In the genomic region with DNA sequence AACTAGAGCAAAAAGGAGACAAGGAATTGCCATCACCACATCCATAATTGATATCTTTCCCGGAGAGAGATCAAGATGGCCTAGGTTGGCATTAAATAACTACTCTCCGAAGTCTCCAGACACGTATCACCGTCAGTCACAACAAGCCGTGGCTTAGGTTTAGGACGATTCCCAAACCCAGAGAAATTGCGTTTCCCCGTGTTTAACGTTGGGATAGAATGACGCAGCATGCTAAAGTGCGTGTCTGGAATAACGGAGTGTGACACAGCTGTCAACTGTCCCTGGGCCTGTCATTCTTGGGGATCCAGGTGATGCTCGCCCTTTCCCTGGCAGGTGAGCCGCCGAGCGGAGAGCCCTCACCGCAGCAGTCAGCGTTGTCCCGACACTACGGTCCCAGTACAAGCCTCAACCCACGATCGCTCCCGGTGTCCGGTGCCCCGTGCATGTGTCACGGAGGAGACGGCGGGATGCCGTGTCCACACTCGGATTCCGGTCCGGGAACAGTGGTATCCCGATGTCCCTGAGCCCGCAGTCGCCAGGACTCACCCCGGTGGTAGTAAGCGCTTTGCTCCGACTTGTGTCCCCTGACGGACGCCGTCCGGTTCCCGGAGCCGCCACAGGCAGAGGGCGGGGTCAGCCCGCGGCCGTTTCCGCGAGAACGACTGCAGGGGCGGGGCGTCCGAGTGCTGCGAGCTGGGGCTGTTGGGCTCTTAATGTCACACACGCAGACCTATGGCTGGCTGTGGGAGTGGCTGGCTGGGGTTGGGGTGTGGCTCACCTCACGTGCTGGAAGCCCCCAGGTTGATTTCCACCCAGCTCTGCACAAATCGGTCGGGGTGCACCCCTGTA, we compare ENCODE assay signal across 8 mouse cellular contexts. TPM values are rescaled to one million over a fixed set of nuclear protein-coding genes. Genes with fewer than 3 reads are reported as not detected.
DNase-seq lines count a peak whose midpoint lies in the region; ATAC-seq and TF ChIP-seq lines count a peak whose summit lies in the region.

No protein-coding gene starts in this region.

- peaks cover 22 to 32% of the 10 kb centered on the region in 2 experiments for H3K36me3 ChIP-seq in CH12.LX (replicated peaks in 1 of 2; ENCODE audit: control insufficient read depth in 1 of 2, insufficient read depth in 1 of 2, low read length in 1 of 2)
- no peaks in the 10 kb centered on the region for H3K36me3 ChIP-seq in forebrain, embryonic 10.5 days (replicated peaks)
- peaks cover 7% of the 10 kb centered on the region; the same call in 1 of the 2 replicates for H3K36me3 ChIP-seq in heart, embryonic 15.5 days
- H3K36me3 ChIP-seq in liver, embryonic 13.5 days: peaks cover 10% of the 10 kb centered on the region; the same call in 1 of the 2 replicates
- H3K36me3 ChIP-seq in stomach, embryonic 14.5 days (ENCODE audit: control insufficient read depth, insufficient read depth, low read length): peaks cover 6% of the 10 kb centered on the region; the same call in 1 of the 2 replicates

- H3K9ac ChIP-seq in CH12.LX (ENCODE audit: insufficient read depth, low read depth): peak overlapping the region; percentile 93
- peak overlapping the region; percentile 74 for H3K9ac ChIP-seq in heart, embryonic 15.5 days
- H3K9ac ChIP-seq in liver, embryonic 13.5 days: peak overlapping the region; percentile 88
- peak overlapping the region; percentile 86 for H3K9ac ChIP-seq in stomach, embryonic 14.5 days (replicated peaks; ENCODE audit: low read depth, low read length)

- no peaks in the 10 kb centered on the region for H3K27me3 ChIP-seq in CH12.LX (replicated peaks)
- H3K27me3 ChIP-seq in forebrain, embryonic 10.5 days (ENCODE audit: poor library complexity, severe bottlenecking): 0 out of 2 replicates have a peak, but pooled peaks cover 4% of the 10 kb centered on the region
- H3K27me3 ChIP-seq in heart, embryonic 15.5 days: no peaks in the 10 kb centered on the region
- no peaks in the 10 kb centered on the region for H3K27me3 ChIP-seq in liver, embryonic 13.5 days
- H3K27me3 ChIP-seq in stomach, embryonic 14.5 days (ENCODE audit: control insufficient read depth, insufficient read depth, low read length): no peaks in the 10 kb centered on the region

- no peak for TF ChIP-seq EP300 in CH12.LX (IDR thresholded peaks at IDR 0.05; ENCODE audit: low read length)

- H3K4me3 ChIP-seq in CH12.LX (replicated peaks in 1 of 3; ENCODE audit: low read depth in 2 of 3, low read length in 2 of 3, poor library complexity in 1 of 3): peak overlapping the region; percentile 65 to 100 (median 82)
- H3K4me3 ChIP-seq in forebrain, embryonic 10.5 days: peak overlapping the region; percentile 77
- peak overlapping the region; percentile 73 for H3K4me3 ChIP-seq in heart, embryonic 15.5 days
- peak overlapping the region; percentile 87 for H3K4me3 ChIP-seq in liver, embryonic 13.5 days (replicated peaks)
- H3K4me3 ChIP-seq in stomach, embryonic 14.5 days (ENCODE audit: low read depth, low read length): peak overlapping the region; percentile 81

- in situ Hi-C loops in CH12.LX (cut with MboI; ENCODE audit: low pct_ligation_motif_present, low pct_unique_long_range_greater_than_20kb, low sequenced_read_pairs): no loop called here

- peak overlapping the region; percentile 84 for H3K27ac ChIP-seq in CH12.LX (ENCODE audit: insufficient read depth, low read depth)
- peak overlapping the region; percentile 76 for H3K27ac ChIP-seq in forebrain, embryonic 10.5 days
- H3K27ac ChIP-seq in heart, embryonic 15.5 days: peak overlapping the region; percentile 71
- H3K27ac ChIP-seq in liver, embryonic 13.5 days: peak overlapping the region; percentile 81
- peak overlapping the region; percentile 55; the same call in 1 of the 2 replicates for H3K27ac ChIP-seq in stomach, embryonic 14.5 days (ENCODE audit: low read length)

- H3K9me3 ChIP-seq in CH12.LX (replicated peaks; ENCODE audit: low read length): no peaks in the 10 kb centered on the region
- no peaks in the 10 kb centered on the region for H3K9me3 ChIP-seq in forebrain, embryonic 10.5 days
- no peaks in the 10 kb centered on the region for H3K9me3 ChIP-seq in heart, embryonic 15.5 days (replicated peaks)
- H3K9me3 ChIP-seq in liver, embryonic 13.5 days (replicated peaks): no peaks in the 10 kb centered on the region
- H3K9me3 ChIP-seq in stomach, embryonic 14.5 days (ENCODE audit: control insufficient read depth, low read depth, low read length): no peaks in the 10 kb centered on the region

- TF ChIP-seq RAD21 in CH12.LX (IDR thresholded peaks at IDR 0.05; ENCODE audit: low read depth, low read length): no peak

- DNase-seq in CH12.LX (ENCODE audit: extremely low read depth): peak; percentile 91
- peak; percentile 90 for DNase-seq in c-Kit-positive CD71-negative TER-119-negative erythroid progenitor cells, embryonic 14.5 days (ENCODE audit: low read depth)
- DNase-seq in forebrain, embryonic 10.5 days (ENCODE audit: extremely low spot score, low spot score): peak; percentile 90
- DNase-seq in kidney, postnatal 25 days: peak; percentile 96 to 98
- peak; percentile 89 for DNase-seq in liver, embryonic 13.5 days
- DNase-seq in natural killer cell, adult 2 months (ENCODE audit: low spot score in 2 of 2): peak; percentile 90 to 94

- 1% methylated on average over 59 of the region's 59 CpGs for WGBS in forebrain, embryonic 10.5 days
- WGBS in heart, embryonic 15.5 days: under 1% methylated on average over 59 of the region's 59 CpGs
- under 1% methylated on average over 59 of the region's 59 CpGs for WGBS in liver, embryonic 13.5 days (ENCODE audit: insufficient replicate concordance)
- WGBS in stomach, embryonic 14.5 days: under 1% methylated on average over 59 of the region's 59 CpGs

- peak; percentile 96 for ATAC-seq in heart, embryonic 15.5 days (replicated peaks; ENCODE audit: insufficient number of reproducible peaks, insufficient read depth, low FRiP score, low read depth)
- peak; percentile 95 for ATAC-seq in liver, embryonic 13.5 days (ENCODE audit: low read depth)
- ATAC-seq in stomach, embryonic 14.5 days (ENCODE audit: insufficient number of reproducible peaks, insufficient read depth, low FRiP score, low read depth): peak; percentile 97

- TF ChIP-seq CTCF in CH12.LX (conservative IDR thresholded peaks at IDR 0.05 in 1 of 2, IDR thresholded peaks at IDR 0.05 in 1 of 2; ENCODE audit: low read depth in 2 of 2, low read length in 2 of 2): no peak

- 0 out of 2 replicates have a peak, but pooled peaks cover 4% of the 10 kb centered on the region for H3K79me2 ChIP-seq in CH12.LX (replicated peaks; ENCODE audit: control insufficient read depth, extremely low read depth, insufficient read depth, poor library complexity, severe bottlenecking)

- peak overlapping the region; percentile 77 for H3K4me2 ChIP-seq in CH12.LX (ENCODE audit: insufficient read depth, low read depth, poor library complexity, severe bottlenecking)
- H3K4me2 ChIP-seq in heart, embryonic 15.5 days: peak overlapping the region; percentile 72
- peak overlapping the region; percentile 84 for H3K4me2 ChIP-seq in liver, embryonic 13.5 days
- H3K4me2 ChIP-seq in stomach, embryonic 14.5 days (replicated peaks; ENCODE audit: low read depth, low read length): peak overlapping the region; percentile 79

- peak; percentile 77 for TF ChIP-seq POLR2A in CH12.LX (IDR thresholded peaks at IDR 0.05; ENCODE audit: low read depth, low read length)

- H3K4me1 ChIP-seq in CH12.LX (ENCODE audit: control insufficient read depth in 1 of 2, insufficient read depth in 2 of 2): peaks cover 8 to 33% of the 10 kb centered on the region in 2 experiments
- peaks cover 16% of the 10 kb centered on the region for H3K4me1 ChIP-seq in forebrain, embryonic 10.5 days
- peaks cover 9% of the 10 kb centered on the region for H3K4me1 ChIP-seq in heart, embryonic 15.5 days (replicated peaks)
- peaks cover 32% of the 10 kb centered on the region for H3K4me1 ChIP-seq in liver, embryonic 13.5 days (replicated peaks)
- peaks cover 3% of the 10 kb centered on the region; the same call in 1 of the 2 replicates for H3K4me1 ChIP-seq in stomach, embryonic 14.5 days (ENCODE audit: control insufficient read depth, insufficient read depth, low read length)

- dilution Hi-C loops in CH12.LX (cut with MboI; ENCODE audit: extremely low pct_ligation_motif_present, extremely low pct_unique_long_range_greater_than_20kb, low sequenced_read_pairs): no loop called here

TF ChIP-seq in CH12.LX, 34 proteins besides CTCF, POLR2A, EP300 and RAD21 (continues in another document):
- TF ChIP-seq RCOR1 (conservative IDR thresholded peaks at IDR 0.05; ENCODE audit: low read depth, low read length) (no peak), POLR2AphosphoS2 (IDR thresholded peaks at IDR 0.05; ENCODE audit: low read depth, low read length) (no peak; the same call in 1 of the 2 replicates), MAX (IDR thresholded peaks at IDR 0.05; ENCODE audit: low read length) (peak; percentile 59), NELFE (IDR thresholded peaks at IDR 0.05; ENCODE audit: low read depth, low read length) (peak; percentile 47; the same call in 1 of the 2 replicates), ZNF384 (IDR thresholded peaks at IDR 0.05; ENCODE audit: low read depth, low read length) (no peak), ZC3H11A (IDR thresholded peaks at IDR 0.05; ENCODE audit: low read depth, low read length) (no peak), CHD2 (IDR thresholded peaks at IDR 0.05; ENCODE audit: low read length) (peak; percentile 96), ZKSCAN1 (IDR thresholded peaks at IDR 0.05; ENCODE audit: borderline replicate concordance, low read depth, low read length) (no peak), CHD1 (IDR thresholded peaks at IDR 0.05; ENCODE audit: low read depth, low read length) (no peak; the same call in none of the 2 replicates), ELF1 (IDR thresholded peaks at IDR 0.05; ENCODE audit: low read depth, low read length) (peak; percentile 90)

RNA-seq across cellular contexts. Expression of a gene that starts 3.6 kb away (rescaled TPM):
- total RNA-seq in CH12.LX (2012; rRNA removed) (11.7 and 15.8 TPM in 2 replicates), CH12.LX (2014; rRNA removed) (23.5 and 26.8 TPM in 2 replicates)
- 18.4 and 18.6 TPM in 2 replicates for polyA plus RNA-seq in CH12.LX (2012; ENCODE audit: insufficient read length, low read depth)
- polyA plus RNA-seq in forebrain, embryonic 10.5 days (2016; fragmentation: Nextera tagmentation; extraction: Ambion mirVana): 7.2 and 7.5 TPM in 2 replicates
- polyA plus RNA-seq in heart, embryonic 15.5 days (2015; fragmentation: Nextera tagmentation; extraction: Ambion mirVana): 14.6 and 18.9 TPM in 2 replicates
- polyA plus RNA-seq in liver, embryonic 13.5 days (2015; fragmentation: Nextera tagmentation; extraction: Ambion mirVana): 12.7 and 14.6 TPM in 2 replicates
- polyA plus RNA-seq in stomach, embryonic 14.5 days (2014; fragmentation: Nextera tagmentation; extraction: Ambion mirVana): 27.5 and 32.5 TPM in 2 replicates

RNA-seq across cellular contexts. Expression of a gene that starts 59.1 kb away (rescaled TPM):
- 0.38 and 0.68 TPM in 2 replicates for total RNA-seq in CH12.LX (2012; rRNA removed)
- 0.16 and 0.23 TPM in 2 replicates for total RNA-seq in CH12.LX (2014; rRNA removed)
- polyA plus RNA-seq in CH12.LX (2012; ENCODE audit: insufficient read length, low read depth): 0.24 and 0.29 TPM in 2 replicates
- polyA plus RNA-seq in forebrain, embryonic 10.5 days (2016; fragmentation: Nextera tagmentation; extraction: Ambion mirVana): 2.0 and 2.3 TPM in 2 replicates
- 0.33 and 1.8 TPM in 2 replicates for polyA plus RNA-seq in heart, embryonic 15.5 days (2015; fragmentation: Nextera tagmentation; extraction: Ambion mirVana)
- polyA plus RNA-seq in liver, embryonic 13.5 days (2015; fragmentation: Nextera tagmentation; extraction: Ambion mirVana): 0.06 TPM in 2 replicates
- 3.2 and 3.3 TPM in 2 replicates for polyA plus RNA-seq in stomach, embryonic 14.5 days (2014; fragmentation: Nextera tagmentation; extraction: Ambion mirVana)

Comparison
In these comparisons a context has a peak if more than half of its experiments do, and no peak if none do; other contexts are left out.
1. Peak in every context shown above with its lines: DNase-seq, ATAC-seq, H3K4me3 ChIP-seq and H3K27ac ChIP-seq.